Mouse (Mus musculus) cortical plate, adult 2 months (tissue): Measurements from ENCODE around the gene Kcnn1.

Source experiments
- CTCF ChIP-seq: fragments of 200-500 bp; IDR thresholded peaks from 2 replicates; pipeline ENCODE4 v1.5.1; 2011; ENCODE audit warnings: mild to moderate bottlenecking, control low read depth, low read length; ENCODE audit not compliant: insufficient read depth; ENCODE audit errors: extremely low read depth
- POLR2A ChIP-seq: fragments of 200-500 bp; IDR thresholded peaks from 2 replicates; pipeline ENCODE4 v1.6.1; 2011; ENCODE audit warnings: mild to moderate bottlenecking, low read length, control low read depth; ENCODE audit not compliant: insufficient read depth; ENCODE audit errors: extremely low read depth

DNA sequence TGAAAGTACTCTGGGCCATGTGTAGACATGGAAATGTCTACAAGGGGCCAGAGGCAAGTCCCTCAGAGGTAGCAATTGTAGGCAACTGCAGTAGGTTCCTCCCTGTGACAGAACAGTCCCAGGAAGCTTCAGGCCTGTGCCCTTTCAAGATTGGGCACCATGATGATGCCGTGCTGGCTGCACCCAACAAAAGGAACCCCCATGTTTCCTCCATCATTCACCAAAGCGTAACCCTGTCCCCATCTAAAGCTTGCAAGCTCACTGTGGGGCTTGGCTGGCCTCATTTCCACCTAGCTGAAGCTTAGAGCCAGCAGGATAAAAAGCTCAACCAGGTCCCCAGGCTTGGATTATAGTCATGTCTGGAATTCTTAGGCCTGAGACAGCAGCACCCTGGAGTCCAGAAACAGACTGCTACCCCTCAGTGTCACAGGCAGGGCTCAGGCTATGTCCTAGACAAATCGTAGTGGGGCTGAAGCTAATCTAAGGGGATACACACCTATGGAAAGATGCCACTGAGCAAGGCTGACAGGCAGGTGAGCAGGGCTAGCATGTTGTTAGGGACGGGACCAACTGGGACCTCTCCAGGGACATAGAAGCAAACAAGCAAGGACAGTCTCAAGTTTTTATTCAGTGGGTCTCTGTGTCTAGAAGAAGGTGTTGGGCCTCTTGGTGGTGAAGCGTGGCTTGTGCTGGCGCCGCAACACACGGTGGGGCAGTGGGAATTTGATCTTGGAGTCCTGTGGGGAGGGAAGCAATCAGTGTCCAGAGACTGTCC, 31.9 kb upstream of the Kcnn1 start:
- no peak for TF ChIP-seq POLR2A
- TF ChIP-seq CTCF = no peak
